Mouse (Mus musculus) adrenal gland, postnatal 4 days (tissue): ENCODE results near the gene Vangl2. TPM values are rescaled to one million over a fixed set of nuclear protein-coding genes. Genes with fewer than 3 reads are reported as not detected.

ENCODE experiments used
- DNase-seq, 2 experiments: peaks; one replicate each; pipeline ENCODE4 v3.0.0; 2021 to 2022; ENCODE audit warnings: low spot score in 2 of 2, mixed read lengths in 2 of 2
- long read RNA-seq, 2 experiments: library from polyadenylated mRNA; stranded (forward); transcript quantifications; one replicate each; pipeline ENCODE4 v2.0.0; 2021
- total RNA-seq, 2 experiments: library from RNA; stranded (reverse); gene quantifications; 2 replicates each; pipeline ENCODE4 v1.2.3; 2021

Gene Vangl2
- total RNA-seq = 10 to 100 TPM; 16.2 to 18.7 TPM
- long read RNA-seq, experiment 1, partial matches to known transcripts = 0 of 4 reads
- long read RNA-seq, experiment 1, other reads (novel, unspliced or antisense) = 4 of 4 reads
- long read RNA-seq, experiment 2, full-length matches to known transcripts = 10 of 17 reads
- long read RNA-seq, experiment 2, partial matches to known transcripts = 2 of 17 reads
- long read RNA-seq, experiment 2, other reads (novel, unspliced or antisense) = 5 of 17 reads

DNA sequence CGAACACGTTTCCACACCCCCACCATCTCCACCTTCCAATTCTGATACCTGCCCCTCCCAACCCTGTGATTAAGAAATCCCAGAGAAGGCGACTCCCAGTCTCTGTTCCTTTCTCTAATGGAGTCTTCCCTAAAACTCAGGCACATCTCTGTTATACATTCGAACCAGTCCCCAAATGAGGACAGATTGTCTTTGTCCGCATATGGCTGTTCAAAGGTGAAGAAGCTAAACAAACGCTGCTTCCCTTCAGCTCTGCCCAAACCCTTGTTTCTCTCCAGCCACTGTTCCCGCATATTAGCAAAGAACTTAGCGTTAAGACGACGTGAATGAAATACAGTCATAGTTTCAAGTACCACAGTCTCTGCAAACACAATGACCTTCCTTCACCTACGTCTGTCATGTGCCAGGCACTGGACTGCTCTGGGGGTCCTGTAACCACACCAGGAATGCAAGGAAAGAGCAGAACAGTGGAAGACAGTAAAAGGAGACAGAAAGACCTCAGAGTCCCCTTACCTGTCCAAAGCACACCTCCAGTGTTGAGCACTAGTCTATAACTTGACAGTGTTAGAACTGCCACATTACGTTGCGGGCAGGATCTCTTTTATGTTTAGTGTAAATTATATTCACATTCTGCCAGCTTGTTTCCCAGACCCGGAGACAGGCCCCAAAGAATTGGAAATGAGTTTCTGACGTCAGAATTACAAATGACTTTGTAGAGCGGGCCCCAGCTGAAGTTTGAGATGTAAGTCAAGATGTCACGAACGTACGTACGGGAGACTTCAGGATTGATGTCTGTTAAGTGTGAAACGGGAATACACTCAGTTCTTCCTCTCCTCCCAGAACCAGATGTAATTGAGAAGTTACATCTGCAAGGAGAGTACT is at the start of gene Vangl2:
Gene Vangl2, minus strand, starts transcription at position 51 of the 882 bp plus-strand sequence.
- no peak for DNase-seq

DNA sequence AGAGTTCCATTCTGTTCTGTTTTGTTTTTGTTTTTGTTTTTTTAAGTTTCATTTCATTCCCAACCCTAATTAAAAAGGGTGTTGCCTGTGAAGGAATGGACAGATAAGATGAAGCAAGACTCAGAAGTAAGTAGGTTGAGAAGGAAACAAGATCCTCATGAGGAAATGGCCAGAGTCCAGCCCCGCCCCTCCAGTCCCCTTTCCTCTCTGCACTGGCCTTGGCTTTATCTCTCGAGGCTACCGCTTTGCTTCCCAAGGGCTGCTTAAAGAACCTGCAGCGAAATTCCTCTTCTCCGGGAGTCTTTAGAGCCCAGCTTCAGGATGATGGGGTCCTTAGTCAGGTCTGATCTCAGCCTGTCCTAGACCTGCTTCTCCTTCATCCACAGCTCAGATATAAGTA is 49.7 kb upstream of the Vangl2 start:
- DNase-seq = no peak

DNA sequence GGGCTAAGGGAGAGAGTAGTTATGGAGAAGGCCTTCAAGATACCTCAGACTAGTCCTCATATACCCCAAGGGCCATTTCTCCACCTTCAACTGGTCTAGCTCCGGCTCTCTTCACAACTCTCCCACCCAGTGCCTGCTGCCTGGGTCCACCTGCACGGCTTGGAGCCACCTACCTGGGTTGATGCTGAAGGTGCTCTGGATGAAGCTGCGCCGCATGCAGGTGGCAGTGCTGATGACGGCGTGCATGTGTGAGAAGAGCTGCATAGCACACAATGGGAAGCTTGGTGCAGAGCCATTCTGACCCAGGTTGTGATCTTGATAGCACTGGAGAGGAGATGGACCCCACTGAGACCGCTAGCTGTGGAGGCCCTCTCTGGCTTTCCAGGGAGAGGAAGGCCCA is 44.4 kb upstream of the Vangl2 start:
- DNase-seq = no peak

DNA sequence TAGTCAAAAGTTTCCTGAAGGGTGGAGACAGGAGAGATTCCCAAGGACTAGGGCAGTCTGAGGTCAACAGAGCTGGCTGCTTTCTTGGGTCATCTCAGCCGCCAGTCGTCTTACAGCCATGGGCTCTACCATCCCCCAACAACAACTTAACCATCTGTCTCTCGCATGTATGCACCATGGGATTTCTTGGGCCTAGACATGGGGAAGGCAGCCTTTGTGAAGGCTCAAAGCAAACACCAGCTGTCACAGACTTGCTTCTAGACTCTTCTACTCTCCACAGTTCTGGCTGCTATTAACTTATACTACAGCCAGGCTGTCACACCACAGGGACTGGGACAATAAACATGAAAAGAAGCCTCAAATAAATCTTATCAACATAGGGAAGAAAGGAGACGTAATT is 43.3 kb upstream of the Vangl2 start:
- DNase-seq = no peak

DNA sequence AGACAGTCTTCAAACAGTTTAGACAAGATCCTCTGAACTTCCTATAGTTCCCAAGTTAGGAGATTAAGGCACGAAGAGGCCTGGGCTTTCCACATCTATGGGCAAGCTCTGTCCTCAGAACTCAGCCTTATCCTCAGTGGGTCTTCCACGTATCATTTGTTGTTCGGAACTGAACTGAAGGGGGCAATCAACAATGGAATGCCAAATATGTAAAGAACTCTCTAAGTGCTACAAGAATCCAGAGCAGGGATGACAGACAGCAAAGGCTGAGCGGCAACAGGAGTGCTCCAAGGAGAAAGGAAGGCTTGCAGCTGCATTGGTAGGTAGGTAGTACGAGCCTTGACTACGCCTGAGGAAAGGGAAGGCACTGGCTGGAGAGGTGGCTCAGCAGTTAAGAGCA is 42.0 kb upstream of the Vangl2 start:
- no peak for DNase-seq

DNA sequence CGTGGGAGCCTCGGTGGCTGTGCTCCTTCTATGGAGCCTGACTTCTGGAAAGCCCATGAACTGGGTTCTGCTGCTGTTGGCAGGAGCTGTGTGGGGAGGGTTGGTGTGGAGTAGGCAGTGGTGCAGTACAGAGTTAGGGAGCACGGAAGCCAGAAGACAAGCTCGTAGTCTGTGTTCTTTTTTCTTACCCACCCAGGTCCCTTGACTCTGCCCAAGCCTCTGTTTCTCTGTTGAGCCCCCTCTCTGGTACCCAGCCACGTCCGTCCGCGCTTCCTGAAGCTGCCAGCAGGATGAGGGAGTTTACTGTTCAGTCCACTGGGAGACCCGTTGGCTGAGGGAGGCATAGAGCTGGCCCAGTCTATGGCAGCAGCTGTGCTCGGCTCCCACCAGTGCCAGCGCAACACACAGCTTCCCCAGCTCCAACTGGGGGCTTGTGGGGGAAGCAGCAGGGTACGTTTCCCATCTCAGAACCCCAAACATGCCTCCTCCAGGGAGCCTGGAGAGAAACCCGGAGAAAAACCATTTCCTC is 36.4 kb upstream of the Vangl2 start:
- no peak for DNase-seq

DNA sequence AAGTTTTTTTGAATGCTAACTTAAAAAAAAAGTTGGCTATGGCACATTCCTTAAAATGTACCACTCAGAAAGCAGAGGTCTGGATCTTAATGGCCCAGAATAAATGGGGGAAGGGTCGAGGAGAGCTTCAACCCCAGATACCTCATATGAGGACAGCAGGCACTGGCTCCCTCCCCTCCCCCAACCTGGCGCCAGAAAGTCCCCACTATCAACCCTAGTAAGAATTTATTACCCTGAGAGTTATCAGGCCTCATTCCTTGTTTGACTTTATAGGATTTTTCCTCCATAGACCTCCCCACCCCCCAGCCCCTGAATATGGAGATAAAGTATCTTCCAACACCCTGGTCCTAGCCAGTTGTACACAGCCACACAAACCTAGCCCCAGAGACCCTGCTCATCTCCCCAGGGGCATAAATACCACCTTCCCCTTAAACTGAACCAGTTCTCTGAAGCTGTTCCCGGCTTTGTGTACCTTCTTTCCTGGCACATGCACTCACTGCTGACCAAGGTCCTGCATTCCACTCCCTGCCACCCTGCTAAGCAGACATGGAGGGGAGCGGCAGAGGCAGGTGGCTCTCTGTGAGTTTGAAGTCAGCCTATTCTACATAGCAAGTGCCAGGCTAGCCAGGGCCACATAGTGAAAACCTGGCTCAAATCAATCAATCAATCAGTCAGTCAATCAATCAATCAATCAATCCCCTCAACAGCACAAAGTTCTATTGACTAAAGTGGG is 35.2 kb upstream of the Vangl2 start:
- no peak for DNase-seq

DNA sequence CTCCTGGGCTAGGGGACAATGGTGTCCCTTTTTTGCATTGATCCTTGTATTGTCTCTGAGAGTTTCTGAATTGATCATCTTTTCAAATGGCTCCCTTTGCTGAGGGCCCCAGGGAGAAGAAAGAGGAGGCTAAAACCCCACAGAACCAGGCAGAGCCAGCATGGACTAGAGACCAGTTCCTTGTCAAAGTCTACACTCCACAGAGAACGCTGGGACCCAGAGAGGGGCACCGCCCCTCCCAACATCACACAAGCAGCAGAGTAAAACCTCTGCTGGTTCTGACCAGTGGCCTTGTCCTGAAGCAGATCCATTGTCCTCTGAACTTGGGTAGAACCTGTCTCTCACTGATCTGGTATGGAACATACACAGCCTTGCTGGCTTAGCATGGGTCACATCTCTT is 33.9 kb upstream of the Vangl2 start:
- DNase-seq = no peak

DNA sequence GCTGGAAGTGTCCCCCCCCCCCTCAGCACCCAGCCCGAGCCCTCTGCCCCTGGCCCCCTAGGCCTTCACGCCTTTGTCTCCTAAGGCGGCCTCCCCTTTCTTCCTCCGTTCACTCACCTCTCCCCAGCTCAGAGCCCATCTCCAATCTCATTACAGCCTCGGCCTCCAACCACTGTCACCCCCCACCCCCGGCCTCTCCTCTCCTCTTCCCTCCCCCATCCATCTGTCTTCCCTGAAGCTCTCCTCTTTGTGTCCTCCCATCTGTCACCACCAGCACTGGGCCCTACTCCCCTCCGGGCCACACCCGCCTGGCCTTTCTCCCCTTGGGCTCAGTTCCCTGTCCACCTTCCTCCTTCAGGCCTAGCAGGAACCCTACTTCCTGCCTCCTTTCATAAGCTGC is 33.0 kb upstream of the Vangl2 start:
- no peak for DNase-seq

DNA sequence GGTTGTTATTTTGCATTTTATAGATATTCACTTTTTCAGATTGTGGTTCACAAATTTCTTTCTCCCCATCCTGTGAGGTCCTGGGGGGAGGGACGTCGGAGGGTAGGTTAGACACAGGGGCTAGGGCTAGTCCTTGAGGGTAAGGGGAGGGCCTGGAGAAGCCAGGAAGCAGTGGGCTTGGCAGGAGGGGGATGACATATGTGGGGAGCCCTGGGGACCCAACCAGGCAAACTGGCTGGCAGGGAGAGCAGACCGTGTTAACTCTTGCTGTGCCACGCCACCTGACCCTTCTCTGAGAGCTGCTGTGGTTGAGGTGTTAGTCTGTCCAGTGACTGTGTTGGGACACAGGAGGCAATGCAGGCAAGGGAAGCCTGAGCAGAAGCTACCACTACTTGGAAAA is 32.4 kb upstream of the Vangl2 start:
- no peak for DNase-seq

DNA sequence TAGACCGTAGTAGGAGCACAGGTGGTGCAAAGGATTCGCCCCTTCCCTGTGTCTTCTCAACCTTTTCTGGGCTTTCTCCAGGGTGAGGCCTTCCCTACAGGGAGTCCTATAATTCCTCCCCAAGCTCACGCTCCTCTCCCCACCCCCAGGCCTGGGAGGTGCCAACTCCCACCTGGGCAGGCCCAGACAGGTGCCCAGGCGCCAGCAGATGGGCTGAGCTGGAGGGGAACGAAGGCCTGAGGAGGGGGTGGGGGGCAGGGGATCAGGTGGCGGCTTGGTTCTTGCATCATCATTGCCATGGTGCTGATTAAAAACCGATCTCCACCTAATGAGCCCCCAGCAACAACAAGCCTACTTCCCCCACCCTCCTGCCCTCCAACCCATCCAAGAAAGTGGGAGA is 30.6 kb upstream of the Vangl2 start:
- DNase-seq = no peak

DNA sequence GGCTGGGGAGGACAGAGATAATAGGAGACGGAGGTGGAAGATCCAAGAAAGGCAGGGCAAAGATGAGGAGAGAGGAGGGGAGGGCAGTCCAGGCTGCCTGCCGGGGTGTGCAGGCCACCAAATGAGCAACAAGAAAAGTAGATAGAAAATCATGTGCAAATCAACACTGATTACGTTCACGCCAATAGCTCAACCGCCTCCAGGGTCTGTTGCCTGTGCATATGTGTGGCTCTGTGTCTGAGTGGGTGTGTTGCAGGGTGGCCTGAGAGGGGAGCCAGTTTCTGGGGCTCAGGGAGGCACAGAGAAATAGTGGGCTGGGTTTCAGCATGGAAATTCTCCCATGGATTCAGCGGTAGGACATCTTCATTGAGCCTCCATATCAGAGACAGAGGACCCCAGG is 30.1 kb upstream of the Vangl2 start:
- DNase-seq = no peak

DNA sequence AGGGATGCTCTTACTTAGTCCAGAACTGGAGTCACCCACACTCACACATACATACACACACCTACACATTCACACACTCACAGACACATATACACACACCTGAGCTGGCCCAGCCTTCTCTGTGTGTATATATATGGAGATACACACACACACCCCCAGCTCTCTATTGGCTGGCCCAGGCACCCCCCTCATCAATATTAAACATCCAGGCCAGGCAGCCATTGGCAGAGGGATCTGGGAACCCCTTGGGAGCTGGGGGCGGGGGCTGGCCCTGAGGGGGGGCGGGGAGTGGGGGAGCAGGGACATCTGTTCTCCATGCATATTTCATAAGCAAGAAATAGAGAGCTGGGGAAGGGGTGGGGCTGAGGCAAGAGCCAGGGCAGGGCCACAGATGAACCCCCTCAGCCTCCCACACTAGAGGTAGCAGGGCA is 29.3 kb upstream of the Vangl2 start, which contains the start of gene Nhlh1:
Gene Nhlh1, minus strand, starts transcription at position 83 of the 431 bp plus-strand sequence.
- DNase-seq = no peak

DNA sequence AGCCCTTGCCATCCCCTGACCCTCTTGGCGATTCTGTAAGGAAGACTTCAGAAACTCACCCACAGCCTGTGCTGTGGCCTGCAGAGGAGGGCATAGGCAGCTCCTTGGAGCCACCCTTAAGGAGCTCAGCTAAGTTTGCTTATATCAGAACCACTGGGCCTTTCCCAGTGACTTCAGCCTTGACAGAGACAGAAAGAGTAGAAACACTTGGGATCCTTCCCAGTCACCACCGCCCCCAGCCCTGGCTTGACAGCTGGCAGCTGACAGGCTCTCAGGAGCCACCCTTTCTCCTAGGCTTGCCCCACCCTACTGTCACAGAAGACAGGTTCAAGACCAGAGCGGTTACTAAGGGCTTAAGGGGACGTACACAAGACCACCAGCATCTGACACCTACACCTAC is 28.0 kb upstream of the Vangl2 start:
- DNase-seq = no peak

DNA sequence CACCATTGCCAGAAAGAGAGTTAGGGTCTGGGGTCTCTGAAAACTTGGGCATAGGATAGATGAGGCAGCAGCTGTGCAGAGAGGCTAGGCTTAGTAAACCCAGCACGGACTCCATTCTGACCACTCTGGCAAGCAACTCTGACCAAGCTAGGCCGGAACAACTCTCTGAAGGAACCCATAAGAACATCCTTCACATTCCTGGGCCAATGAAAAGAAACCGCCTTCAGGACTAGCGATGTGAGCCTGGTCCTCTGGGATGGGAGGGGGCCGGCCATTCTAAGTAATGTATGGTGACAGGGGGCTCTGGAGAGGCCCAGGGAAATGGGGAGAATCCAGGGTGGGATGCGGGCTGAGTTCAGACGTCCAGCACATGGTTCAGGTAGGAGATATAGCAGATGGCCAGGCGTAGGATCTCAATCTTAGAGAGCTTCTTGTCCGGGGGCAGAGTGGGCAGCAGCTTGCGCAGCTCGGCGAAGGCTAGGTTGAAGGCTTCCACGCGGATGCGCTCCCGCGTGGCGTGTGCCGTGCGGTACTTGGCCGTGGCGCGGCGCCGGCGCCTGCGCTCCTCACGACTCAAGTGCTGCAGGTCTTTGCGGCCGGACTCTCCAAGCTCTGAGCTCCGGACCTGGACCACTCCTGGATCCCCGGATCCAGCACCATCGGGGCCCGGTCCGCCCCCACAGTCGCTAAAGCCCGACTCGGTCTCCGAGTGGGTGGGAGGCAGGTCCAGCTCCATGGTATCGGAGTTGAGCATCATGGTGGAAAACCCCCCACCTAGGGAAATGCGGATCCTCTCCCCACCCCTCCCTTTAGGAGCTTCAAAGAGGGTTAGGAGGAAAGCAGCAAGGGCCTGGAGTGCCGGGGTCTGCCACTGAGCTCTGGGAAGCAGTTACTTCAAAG is 25.5 kb upstream of the Vangl2 start:
- no peak for DNase-seq

DNA sequence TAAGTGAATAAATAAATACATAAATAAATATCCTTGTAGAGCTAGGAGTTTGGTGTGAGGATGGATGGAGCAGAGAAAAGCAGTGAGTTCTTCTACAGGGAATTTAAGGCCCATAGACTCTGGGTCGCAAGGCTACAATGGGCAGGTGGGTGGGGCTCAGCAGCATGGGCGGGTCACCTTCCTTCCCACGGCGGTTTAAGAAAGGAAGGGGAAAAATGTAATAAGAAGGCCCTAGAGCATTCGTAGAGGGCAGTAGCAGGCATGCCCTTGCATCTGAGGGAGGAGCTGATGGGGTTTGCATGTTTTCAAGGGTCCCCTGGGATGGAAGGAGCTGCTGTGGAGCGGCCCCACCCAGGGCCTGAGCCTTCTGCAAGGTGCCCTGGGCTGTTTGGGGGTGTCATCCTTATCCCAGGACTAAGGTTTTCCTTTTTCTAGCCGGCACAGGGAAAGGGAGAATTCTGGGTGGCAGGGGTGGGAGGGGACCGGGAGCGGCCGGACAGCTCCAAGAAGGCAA is 24.6 kb upstream of the Vangl2 start:
- DNase-seq = no peak

DNA sequence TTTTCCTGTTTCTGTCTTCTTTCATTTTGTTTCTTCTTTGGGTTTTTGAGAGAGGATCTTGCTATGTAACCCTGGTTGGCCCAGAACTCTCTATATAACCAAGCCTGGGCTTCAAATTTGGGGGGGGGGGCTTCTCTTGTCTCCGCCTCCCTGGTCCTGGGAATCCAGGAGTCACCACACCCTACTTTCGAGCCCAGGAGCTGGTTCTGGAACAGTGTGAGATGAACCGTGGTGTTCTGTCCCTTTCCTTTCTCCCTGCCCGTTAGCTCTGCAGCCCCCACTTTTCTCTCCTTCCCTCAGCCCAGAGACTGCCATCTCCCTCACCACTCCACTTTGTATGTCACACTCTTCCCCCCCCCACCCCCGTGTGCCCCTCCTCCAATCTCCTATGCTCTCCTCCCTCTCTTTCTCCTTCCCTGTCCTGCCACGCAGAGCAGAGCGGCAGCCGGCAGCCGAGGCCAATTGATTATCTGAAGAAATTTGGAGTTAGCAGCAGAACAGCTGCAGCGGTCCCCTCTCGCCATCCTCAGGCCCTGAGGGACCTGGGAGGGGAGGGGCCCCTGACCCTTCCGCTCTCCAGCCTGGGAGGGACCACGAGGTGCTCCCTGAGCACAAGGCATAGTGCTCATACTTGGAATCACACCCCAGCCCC is 21.0 kb upstream of the Vangl2 start:
- no peak for DNase-seq

DNA sequence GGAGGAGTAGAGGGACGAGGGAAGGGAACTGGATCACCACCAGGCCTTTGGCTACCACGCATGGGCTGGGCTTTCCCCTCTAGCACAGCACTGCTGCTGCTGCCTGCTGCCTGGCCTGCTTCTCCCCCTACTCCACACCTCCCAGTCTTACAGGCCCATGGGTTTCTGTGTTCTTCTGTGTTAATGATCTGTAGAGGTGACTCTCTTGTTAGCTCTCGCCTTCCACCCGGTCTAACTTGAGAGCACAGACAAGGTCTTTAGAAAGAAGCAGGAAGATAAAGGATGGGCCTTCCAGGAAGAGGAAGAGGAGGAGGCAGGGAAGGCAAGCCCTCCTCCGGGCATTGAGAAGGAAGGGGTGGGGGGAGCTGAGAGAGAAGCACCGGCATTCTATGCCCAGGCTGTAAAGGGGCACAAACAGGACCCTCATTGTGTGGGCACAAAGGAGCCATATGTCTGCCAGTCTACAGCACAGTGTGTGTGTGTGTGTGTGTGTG is 20.0 kb upstream of the Vangl2 start:
- no peak for DNase-seq

DNA sequence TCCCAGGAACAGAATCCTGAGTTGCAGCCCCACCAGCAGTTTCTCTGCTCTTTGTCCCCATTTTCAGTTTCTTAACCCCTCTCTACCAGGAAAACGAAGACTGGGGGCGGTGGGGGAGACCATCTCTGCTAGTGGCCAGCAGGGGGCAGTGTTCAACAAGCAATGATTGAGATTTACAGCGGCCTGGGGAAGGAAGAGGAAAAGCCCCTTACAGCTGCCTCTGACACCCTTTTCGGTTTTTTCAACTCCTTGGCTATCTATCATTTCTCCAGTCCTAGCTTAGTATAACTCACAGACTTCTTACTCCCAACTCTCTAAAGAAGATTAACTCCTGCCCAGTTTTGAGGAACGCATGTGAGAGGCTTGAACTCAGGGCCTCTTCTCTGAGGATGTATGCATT is 18.7 kb upstream of the Vangl2 start:
- DNase-seq = peak; percentile 37 to 43

DNA sequence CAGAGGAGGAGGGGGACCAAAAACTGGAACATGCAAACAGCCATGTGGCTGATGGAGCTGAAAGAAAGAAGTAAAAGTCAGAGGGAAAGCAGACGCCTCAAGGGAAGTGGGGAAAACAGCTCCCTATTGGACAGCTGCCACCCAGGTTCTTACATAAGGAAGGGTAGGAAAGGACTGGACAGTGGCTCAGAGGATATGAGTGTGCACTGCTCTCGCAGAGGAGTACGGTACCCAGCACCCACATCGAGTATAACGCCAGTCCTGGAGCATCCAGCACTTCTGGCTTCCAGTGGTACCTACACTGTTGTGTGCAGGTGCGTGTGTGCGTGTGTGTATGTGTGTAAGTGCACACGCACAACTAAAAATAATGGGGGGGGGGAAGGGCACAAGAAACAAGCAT is 18.2 kb upstream of the Vangl2 start:
- no peak for DNase-seq
